Mouse (Mus musculus) E14TG2a.4 (cell line): ENCODE measurements around the gene Rtn4r.

Experiments
- H3K27me3 ChIP-seq: 2 replicates; pipeline ENCODE4 v1.6.1; 2014; ENCODE audit warnings: low read length, control low read depth; ENCODE audit not compliant: insufficient read depth
- H3K36me3 ChIP-seq: 2 replicates; pipeline ENCODE4 v1.6.1; 2014; ENCODE audit warnings: low read length, control low read depth; ENCODE audit not compliant: insufficient read depth
- H3K4me1 ChIP-seq: replicated peaks from 2 replicates; pipeline ENCODE4 v1.6.1; 2014; ENCODE audit warnings: low read depth, low read length, control low read depth
- H3K4me3 ChIP-seq: replicated peaks from 2 replicates; pipeline ENCODE4 v1.5.1; 2014; ENCODE audit warnings: mild to moderate bottlenecking, low read length
- H3K9me3 ChIP-seq: 2 replicates; pipeline ENCODE4 v1.6.1; 2014; ENCODE audit warnings: low read length, control low read depth
- CTCF ChIP-seq: conservative IDR thresholded peaks from 2 replicates; pipeline ENCODE4 v1.5.1; 2014; ENCODE audit warnings: low read length
- NANOG ChIP-seq: IDR thresholded peaks from 2 replicates; pipeline ENCODE4 v1.6.1; 2014; ENCODE audit warnings: borderline replicate concordance, low read length, mixed read lengths
- POU5F1 ChIP-seq: IDR thresholded peaks from 2 replicates; pipeline ENCODE4 v1.6.1; 2014; ENCODE audit warnings: low read length, borderline replicate concordance

Gene Rtn4r

DNA sequence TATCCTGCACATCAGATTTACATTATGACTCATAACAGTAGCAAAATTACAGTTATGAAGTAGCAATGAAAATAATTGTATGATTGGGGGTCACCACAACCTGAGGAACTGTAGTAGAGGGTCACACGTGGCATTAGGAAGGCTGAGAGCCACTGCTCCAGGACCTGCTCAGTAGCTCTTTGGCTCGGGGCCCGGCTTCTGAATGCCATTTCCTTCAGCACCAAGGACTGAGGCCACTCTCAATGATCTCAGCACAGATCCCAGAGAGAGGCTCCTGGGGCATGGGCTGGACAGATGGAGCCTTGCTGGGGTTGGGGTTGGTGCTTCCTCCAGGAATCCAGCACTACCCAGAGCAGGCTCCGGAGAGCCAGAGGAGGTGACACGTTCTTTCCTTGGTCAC, 40.3 kb upstream of the Rtn4r start:
- Histone ChIP-seq H3K4me1 (peaks cover 62% of the 10 kb centered on the region), H3K36me3 (peaks cover 53% of the 10 kb centered on the region), H3K4me3 (0 out of 2 replicates have a peak overlapping the region, but pooled peaks have one; percentile 98), H3K9me3 (no peaks in the 10 kb centered on the region), H3K27me3 (peaks cover 13% of the 10 kb centered on the region; the same call in 1 of the 2 replicates)
- no peak for TF ChIP-seq POU5F1
- no peak for TF ChIP-seq NANOG
- TF ChIP-seq CTCF = no peak

- no peak for TF ChIP-seq NANOG
- TF ChIP-seq POU5F1 = no peak
- no peak for TF ChIP-seq CTCF
- Histone ChIP-seq H3K9me3 (no peaks in the 10 kb centered on the region), H3K4me3 (no peak overlapping the region), H3K36me3 (no peaks in the 10 kb centered on the region), H3K4me1 (no peaks in the 10 kb centered on the region), H3K27me3 (peaks cover 12% of the 10 kb centered on the region; the same call in 1 of the 2 replicates)
Measured at GRCm38 (mm10) chr16:18096348-18096747, 31.1 kb upstream of the Rtn4r start.

- no peaks in the 10 kb centered on the region for H3K36me3 ChIP-seq
- H3K9me3 ChIP-seq = no peaks in the 10 kb centered on the region
- TF ChIP-seq CTCF = no peak
- H3K4me1 ChIP-seq = peaks cover 25% of the 10 kb centered on the region
- no peak overlapping the region for H3K4me3 ChIP-seq
- peaks cover 6% of the 10 kb centered on the region; the same call in 1 of the 2 replicates for H3K27me3 ChIP-seq
Measured at GRCm38 (mm10) chr16:18102816-18103215, 24.6 kb upstream of the Rtn4r start.

DNA sequence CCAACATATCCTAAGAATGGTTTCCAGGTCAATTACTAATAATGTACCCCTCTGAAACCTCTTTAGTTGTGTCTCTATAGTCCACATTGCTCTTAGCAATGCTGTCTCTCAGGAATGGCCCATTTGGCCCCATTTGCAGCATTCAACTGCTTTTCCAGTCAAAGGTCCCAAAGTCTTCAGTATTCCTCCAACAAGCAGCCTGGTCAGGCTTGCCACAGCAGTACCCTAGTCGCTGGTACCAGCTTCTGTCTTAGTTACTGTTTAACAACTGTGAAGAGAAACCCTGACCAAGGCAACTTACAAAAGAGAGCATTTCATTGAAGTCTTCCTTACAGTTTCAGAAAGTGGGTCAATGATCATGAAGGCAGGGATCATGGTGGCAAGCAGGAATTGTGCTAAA, 24.1 kb upstream of the Rtn4r start:
- Histone ChIP-seq H3K4me1 (peaks cover 27% of the 10 kb centered on the region), H3K36me3 (no peaks in the 10 kb centered on the region), H3K27me3 (peaks cover 6% of the 10 kb centered on the region; the same call in 1 of the 2 replicates), H3K9me3 (no peaks in the 10 kb centered on the region), H3K4me3 (no peak overlapping the region)
- TF ChIP-seq POU5F1 = no peak
- no peak for TF ChIP-seq NANOG
- no peak for TF ChIP-seq CTCF

DNA sequence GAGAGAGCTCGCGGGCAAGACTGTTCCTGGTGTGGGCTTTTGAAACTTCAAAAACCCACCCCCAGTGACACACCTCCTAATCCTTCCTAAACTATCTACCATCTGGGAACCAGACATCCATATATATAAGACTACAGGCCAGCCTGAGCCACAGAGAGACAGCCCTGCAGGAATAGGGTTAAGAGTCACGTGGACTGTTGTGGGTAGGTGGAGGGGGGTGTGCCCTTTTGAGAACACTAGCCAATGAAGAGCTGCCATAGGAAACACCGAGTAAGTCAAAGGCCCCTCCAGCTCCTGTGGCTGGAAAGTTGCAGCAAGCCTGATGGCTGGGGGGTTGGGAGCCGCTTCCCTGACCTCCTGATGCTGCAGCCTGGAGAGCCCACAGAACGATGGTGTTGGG, 23.6 kb upstream of the Rtn4r start:
- H3K27me3 ChIP-seq = 0 out of 2 replicates have a peak, but pooled peaks cover 3% of the 10 kb centered on the region
- no peaks in the 10 kb centered on the region for H3K9me3 ChIP-seq
- H3K4me1 ChIP-seq = peaks cover 27% of the 10 kb centered on the region
- H3K36me3 ChIP-seq = no peaks in the 10 kb centered on the region
- no peak for TF ChIP-seq CTCF
- TF ChIP-seq POU5F1 = no peak
- no peak for TF ChIP-seq NANOG
- no peak overlapping the region for H3K4me3 ChIP-seq

- Histone ChIP-seq H3K4me3 (no peak overlapping the region), H3K27me3 (peaks cover 10% of the 10 kb centered on the region; the same call in 1 of the 2 replicates), H3K36me3 (no peaks in the 10 kb centered on the region), H3K9me3 (peaks cover 23% of the 10 kb centered on the region), H3K4me1 (peaks cover 19% of the 10 kb centered on the region)
- TF ChIP-seq POU5F1 (no peak), CTCF (peak; percentile 44)
Measured at GRCm38 (mm10) chr16:18108221-18108966, 19.0 kb upstream of the Rtn4r start.

DNA sequence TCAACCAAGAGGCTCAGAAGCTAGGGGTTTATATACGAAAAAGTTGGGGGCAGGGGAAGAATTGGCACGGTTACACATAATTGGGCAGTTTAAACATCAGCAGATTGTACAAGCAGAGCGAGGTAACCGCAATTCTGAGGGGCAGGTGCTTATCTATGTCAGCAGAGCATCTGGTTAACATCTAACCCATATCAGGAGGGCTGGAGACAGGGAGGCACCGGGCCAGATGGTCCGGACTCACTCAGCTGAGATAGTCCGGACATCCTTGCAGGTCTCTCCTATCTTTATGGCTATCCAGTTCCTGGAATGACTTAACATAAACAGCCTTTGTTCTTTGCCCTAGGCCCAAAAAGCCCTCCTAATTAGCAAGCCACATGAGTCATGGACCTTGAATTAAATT, 16.4 kb upstream of the Rtn4r start:
- Histone ChIP-seq H3K9me3 (peaks cover 23% of the 10 kb centered on the region), H3K4me1 (peaks cover 8% of the 10 kb centered on the region; the same call in 1 of the 2 replicates), H3K27me3 (peaks cover 20% of the 10 kb centered on the region), H3K4me3 (no peak overlapping the region), H3K36me3 (no peaks in the 10 kb centered on the region)
- TF ChIP-seq CTCF = no peak
- no peak for TF ChIP-seq NANOG
- TF ChIP-seq POU5F1 = no peak

GRCm38 (mm10) chr16:18116467-18116866, 11.0 kb upstream of the Rtn4r start:
- Histone ChIP-seq H3K27me3 (peaks cover 41% of the 10 kb centered on the region), H3K9me3 (peaks cover 4% of the 10 kb centered on the region; the same call in 1 of the 2 replicates), H3K36me3 (no peaks in the 10 kb centered on the region), H3K4me3 (no peak overlapping the region), H3K4me1 (peaks cover 9% of the 10 kb centered on the region; the same call in 1 of the 2 replicates)
- TF ChIP-seq CTCF (no peak), POU5F1 (no peak), NANOG (no peak)
